Mouse (Mus musculus) liver, embryonic 14.5 days (tissue): ENCODE measurements around the gene Plcb4.

Experiments
- CTCF ChIP-seq: IDR thresholded peaks from 2 replicates; pipeline ENCODE4 v1.5.1; 2016; ENCODE audit warnings: antibody characterized with exemption, low read depth, control low read depth
- EP300 ChIP-seq: IDR thresholded peaks from 2 replicates; pipeline ENCODE4 v1.6.1; 2016; ENCODE audit warnings: antibody characterized with exemption, low read depth

DNA sequence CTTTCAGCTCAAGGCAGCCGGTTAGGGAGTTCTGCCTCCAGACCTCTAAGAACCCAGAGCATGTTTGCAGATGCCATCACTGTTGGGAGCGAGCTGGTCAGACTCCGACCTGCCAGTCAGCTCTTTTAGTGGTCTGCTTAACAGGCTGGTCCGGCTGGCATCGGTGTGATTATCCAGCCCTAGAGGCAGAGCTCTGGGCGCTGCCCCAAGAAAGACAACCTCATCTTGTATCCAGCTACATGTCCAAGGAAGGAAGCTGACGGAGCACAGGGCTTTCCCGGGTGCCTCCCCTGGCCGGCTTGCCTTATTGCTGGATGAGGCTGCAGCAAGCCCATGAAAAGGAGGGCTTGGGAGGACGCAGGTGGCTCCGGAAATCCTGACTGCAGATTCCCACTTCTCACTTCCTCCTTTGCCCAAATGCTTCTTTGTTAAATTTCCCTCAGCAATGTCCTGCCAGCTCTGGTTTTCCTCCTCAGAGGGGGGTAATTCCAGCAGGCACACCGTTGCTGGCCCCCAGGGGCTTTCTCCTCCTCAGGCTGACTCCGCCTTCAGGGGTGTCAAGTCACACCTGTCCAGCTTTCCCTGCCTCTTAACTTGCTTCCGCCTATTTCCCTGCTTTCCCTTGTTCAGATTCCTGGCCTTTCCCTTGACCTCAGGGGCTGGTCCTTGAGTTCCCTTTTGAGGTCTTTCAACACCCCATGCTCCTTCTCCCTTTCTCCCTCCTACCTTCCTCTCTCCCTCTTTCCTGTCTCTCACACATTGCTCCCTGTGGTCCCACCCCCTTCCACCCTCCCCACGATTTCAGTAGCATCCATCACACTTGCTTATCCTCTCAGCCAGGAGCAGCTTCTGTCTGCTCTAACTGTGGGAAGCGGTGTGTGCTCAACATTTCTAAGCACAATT is 58.7 kb downstream of the Plcb4 start:
- TF ChIP-seq CTCF (no peak), EP300 (no peak)
